Mouse (Mus musculus) lung, postnatal 0 days (tissue): ENCODE results near the gene Impdh2. TPM values are rescaled to one million over a fixed set of nuclear protein-coding genes. Genes with fewer than 3 reads are reported as not detected.

Experiments
- ATAC-seq: fragments of 200-750 bp; cut with Nextera tagmentation; 2 replicates; pipeline ENCODE4 v1.8.0; 2017; ENCODE audit warnings: moderate library complexity
- DNase-seq: peaks from one replicate; pipeline ENCODE4 v3.0.0-alpha.2; 2016; ENCODE audit warnings: low spot score
- H3K27ac ChIP-seq: fragments of 300-500 bp; sonication (generic); 2 replicates; pipeline ENCODE4 v1.5.1; 2014; ENCODE audit warnings: antibody characterized with exemption, mild to moderate bottlenecking, low read length, mixed read lengths
- H3K27me3 ChIP-seq: fragments of 300-500 bp; sonication (generic); replicated peaks from 2 replicates; pipeline ENCODE4 v1.6.1; 2014; ENCODE audit warnings: low read length, mixed read lengths; ENCODE audit not compliant: insufficient read depth
- H3K36me3 ChIP-seq: fragments of 300-500 bp; sonication (generic); 2 replicates; pipeline ENCODE4 v1.6.1; 2014; ENCODE audit warnings: low read length, mixed read lengths; ENCODE audit not compliant: insufficient read depth
- H3K4me1 ChIP-seq: fragments of 300-500 bp; sonication (generic); 2 replicates; pipeline ENCODE4 v1.6.1; 2014; ENCODE audit warnings: antibody characterized with exemption, low read depth, low read length, mixed read lengths; ENCODE audit not compliant: insufficient read depth
- H3K4me2 ChIP-seq: fragments of 300-500 bp; sonication (generic); replicated peaks from 2 replicates; pipeline ENCODE4 v1.6.1; 2014; ENCODE audit warnings: low read depth, mild to moderate bottlenecking, low read length, moderate library complexity, mixed read lengths
- H3K4me3 ChIP-seq: fragments of 300-500 bp; sonication (generic); 2 replicates; pipeline ENCODE4 v1.5.1; 2014; ENCODE audit warnings: low read depth, low read length
- H3K9ac ChIP-seq: fragments of 300-500 bp; sonication (generic); replicated peaks from 2 replicates; pipeline ENCODE4 v1.6.1; 2014; ENCODE audit warnings: low read depth, mild to moderate bottlenecking
- H3K9me3 ChIP-seq: fragments of 300-500 bp; sonication (generic); 2 replicates; pipeline ENCODE4 v1.6.1; 2016; ENCODE audit warnings: low read length, mixed read lengths
- CTCF ChIP-seq: IDR thresholded peaks from 2 replicates; pipeline ENCODE4 v1.5.1; 2016; ENCODE audit warnings: antibody characterized with exemption, mild to moderate bottlenecking
- EP300 ChIP-seq: IDR thresholded peaks from 2 replicates; pipeline ENCODE4 v1.6.1; 2016; ENCODE audit warnings: antibody characterized with exemption, mild to moderate bottlenecking, control low read depth
- WGBS: fragments of 180-500 bp; shearing (Covaris S2); extraction: QIAGEN DNeasy Blood & Tissue Kit; methylation state at CpG from one replicate; pipeline ENCODE4 v1.1.7; 2014; 5-methylcytosine and 5-hydroxymethylcytosine counted together
- polyA plus RNA-seq: library from polyadenylated mRNA; unstranded; fragments of >200 nt; fragmentation: Nextera tagmentation; extraction: Ambion mirVana; gene quantifications from 2 replicates; pipeline ENCODE4 v1.2.1, GENCODE M21; 2015

Gene Impdh2
- polyA plus RNA-seq, 1 experiment from 2014 or later: 56.2 TPM

DNA sequence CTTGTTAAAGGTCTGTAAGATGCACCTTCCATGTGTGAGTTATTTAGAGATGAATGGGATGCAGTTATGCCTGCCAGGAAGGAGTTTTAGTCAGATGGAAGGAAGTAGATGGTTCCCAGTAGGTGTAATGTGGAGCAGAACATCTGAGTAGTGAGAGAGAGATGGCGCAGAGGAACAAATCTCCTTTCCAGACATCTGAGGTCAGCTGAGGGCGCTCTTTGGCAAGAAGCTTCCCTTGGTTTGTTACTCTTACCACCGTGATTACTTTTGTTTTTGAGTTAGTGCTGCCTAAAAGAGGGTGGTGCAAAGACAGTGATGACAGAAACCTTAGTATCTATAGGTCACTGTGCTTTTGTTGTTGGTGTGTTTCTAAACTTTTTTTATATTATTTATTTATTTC, 34.7 kb upstream of the Impdh2 start:
- Histone ChIP-seq H3K4me3 (no peak overlapping the region), H3K36me3 (peaks cover 9% of the 10 kb centered on the region; the same call in 1 of the 2 replicates), H3K27ac (no peak overlapping the region), H3K9me3 (no peaks in the 10 kb centered on the region), H3K4me1 (no peaks in the 10 kb centered on the region), H3K27me3 (no peaks in the 10 kb centered on the region), H3K4me2 (no peak overlapping the region), H3K9ac (no peak overlapping the region)
- WGBS: 72% methylated on average over 3 of the region's 3 CpGs
- DNase-seq (no peak), ATAC-seq (no peak)
- TF ChIP-seq EP300 (no peak), CTCF (no peak; the same call in 1 of the 2 replicates)

DNA sequence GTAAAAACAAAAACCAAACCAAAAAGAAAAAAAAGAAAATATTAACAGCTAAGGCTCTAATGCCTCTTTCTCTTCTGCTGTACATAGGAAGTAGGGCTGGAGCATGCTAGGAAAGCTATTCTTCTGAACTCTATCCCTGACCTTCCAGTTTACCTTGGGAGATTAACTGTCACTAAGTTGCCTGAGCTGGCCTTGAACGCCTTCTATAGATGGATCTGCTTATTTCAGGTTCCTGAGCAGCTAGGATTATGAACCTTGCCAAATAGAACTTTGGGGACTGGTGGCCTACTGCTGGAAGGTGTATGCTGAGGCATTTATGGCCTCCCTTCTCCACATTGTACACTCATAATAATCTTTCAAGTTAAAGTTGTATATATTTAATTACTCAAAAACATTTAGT, 29.1 kb upstream of the Impdh2 start:
- no peak for ATAC-seq

DNA sequence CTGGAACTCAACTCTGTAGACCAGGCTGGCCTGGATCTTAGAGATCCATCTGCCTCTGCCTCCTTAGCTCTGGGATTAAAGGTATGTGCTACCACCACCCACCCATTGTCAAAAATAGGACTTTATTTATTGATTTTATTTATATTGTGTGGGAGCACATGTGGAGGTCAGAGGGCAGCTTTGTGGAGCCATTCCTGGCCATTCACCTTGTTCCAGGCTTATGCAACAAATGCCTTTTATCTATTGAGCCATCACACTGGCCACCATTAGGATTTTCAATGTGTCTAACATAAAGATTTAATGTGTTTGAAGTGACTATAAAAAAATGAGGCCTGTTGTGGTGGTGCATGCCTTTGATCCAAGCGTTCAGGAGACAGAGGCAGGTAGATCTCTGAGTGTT, 28.6 kb upstream of the Impdh2 start:
- no peak for ATAC-seq
- Histone ChIP-seq H3K4me3 (no peak overlapping the region), H3K4me1 (no peaks in the 10 kb centered on the region), H3K27me3 (no peaks in the 10 kb centered on the region), H3K4me2 (no peak overlapping the region), H3K27ac (no peak overlapping the region), H3K9me3 (no peaks in the 10 kb centered on the region), H3K9ac (no peak overlapping the region), H3K36me3 (peaks cover 47% of the 10 kb centered on the region; the same call in 1 of the 2 replicates)
- no peak for TF ChIP-seq CTCF
- TF ChIP-seq EP300: no peak
- DNase-seq: no peak
- 98% methylated on average over 1 of the region's 1 CpGs for WGBS

More for the DNA sequence above, 29.1 kb upstream of the Impdh2 start:
- Histone ChIP-seq H3K4me3 (no peak overlapping the region), H3K27ac (no peak overlapping the region), H3K9ac (no peak overlapping the region), H3K9me3 (no peaks in the 10 kb centered on the region), H3K4me1 (no peaks in the 10 kb centered on the region), H3K4me2 (no peak overlapping the region), H3K36me3 (peaks cover 46% of the 10 kb centered on the region; the same call in 1 of the 2 replicates), H3K27me3 (no peaks in the 10 kb centered on the region)
- DNase-seq: no peak
- WGBS: 96% methylated on average over 1 of the region's 1 CpGs
- TF ChIP-seq EP300 (no peak), CTCF (no peak)

DNA sequence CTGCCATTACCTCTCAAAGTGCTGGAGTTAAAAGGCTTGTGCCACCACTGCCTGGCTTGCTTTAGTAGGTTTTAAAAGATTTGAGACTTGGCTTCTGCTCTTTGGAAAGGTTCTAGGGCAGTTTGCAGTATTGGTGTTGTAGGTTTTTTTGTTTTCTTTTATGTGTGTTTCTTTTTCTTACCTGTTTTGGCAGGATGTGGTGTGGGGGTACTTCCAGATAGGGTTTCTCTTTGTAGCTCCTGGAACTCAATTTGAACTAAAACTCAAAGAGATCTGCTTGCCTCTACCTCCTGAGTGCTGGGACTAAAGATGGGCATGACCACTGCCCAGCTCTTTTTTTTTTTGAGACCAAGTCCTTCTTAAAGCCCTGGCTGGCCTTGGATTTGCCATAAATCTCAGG, 19.2 kb upstream of the Impdh2 start:
- H3K27ac ChIP-seq: no peak overlapping the region
- TF ChIP-seq CTCF (no peak), EP300 (no peak)
- H3K9me3 ChIP-seq: no peaks in the 10 kb centered on the region
- no peaks in the 10 kb centered on the region for H3K27me3 ChIP-seq
- H3K9ac ChIP-seq: no peak overlapping the region
- no peak overlapping the region for H3K4me3 ChIP-seq
- DNase-seq: no peak
- H3K36me3 ChIP-seq: peaks cover 28% of the 10 kb centered on the region
- no peak overlapping the region for H3K4me2 ChIP-seq
- no peaks in the 10 kb centered on the region for H3K4me1 ChIP-seq
- ATAC-seq: no peak

DNA sequence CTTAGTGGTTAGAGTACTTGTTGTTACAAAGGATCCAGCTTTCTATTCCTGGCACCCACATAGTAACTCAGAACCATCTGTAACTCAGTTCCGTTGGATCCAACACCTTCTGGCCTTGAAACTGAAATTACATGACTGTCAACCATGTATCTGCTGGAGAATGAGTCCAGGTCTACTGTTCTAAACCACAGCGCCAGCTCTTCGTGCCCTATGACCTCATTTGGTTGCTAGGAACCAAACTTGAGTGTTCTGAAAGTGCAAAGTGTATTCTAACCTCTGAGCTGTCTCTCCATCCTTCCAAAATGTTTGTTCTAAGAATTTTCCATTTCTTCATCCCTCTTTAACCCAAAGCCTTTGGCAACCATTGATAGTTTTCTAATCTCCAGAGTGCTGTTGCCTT, 14.1 kb upstream of the Impdh2 start:
- DNase-seq: no peak
- Histone ChIP-seq H3K4me3 (no peak overlapping the region), H3K9ac (no peak overlapping the region), H3K4me1 (no peaks in the 10 kb centered on the region), H3K27me3 (no peaks in the 10 kb centered on the region), H3K4me2 (no peak overlapping the region), H3K9me3 (no peaks in the 10 kb centered on the region), H3K27ac (no peak overlapping the region), H3K36me3 (peaks cover 27% of the 10 kb centered on the region)
- 91% methylated on average over 3 of the region's 3 CpGs for WGBS
- TF ChIP-seq EP300: no peak
- TF ChIP-seq CTCF: no peak
- no peak for ATAC-seq

DNA sequence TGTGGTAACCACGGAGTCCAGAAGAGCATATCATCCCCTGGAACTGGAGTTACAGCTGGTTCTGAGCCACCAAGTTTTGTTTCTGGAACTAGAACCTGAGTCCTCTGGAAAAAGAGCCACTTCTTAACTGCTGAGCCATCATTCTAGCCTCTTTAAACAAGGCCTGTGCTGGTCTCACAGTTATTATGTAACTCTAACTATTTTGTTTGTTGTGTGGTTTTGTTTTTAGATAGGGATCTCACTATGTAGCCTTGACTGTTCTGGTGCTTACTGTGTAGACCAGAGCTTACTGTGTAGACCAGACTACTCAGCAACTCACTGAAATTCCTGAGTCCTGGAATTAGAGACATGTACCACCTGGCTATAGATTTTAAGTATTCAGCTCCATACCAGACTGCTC, 13.2 kb upstream of the Impdh2 start:
- Histone ChIP-seq H3K27me3 (no peaks in the 10 kb centered on the region), H3K27ac (no peak overlapping the region), H3K9me3 (no peaks in the 10 kb centered on the region), H3K9ac (no peak overlapping the region), H3K36me3 (peaks cover 26% of the 10 kb centered on the region), H3K4me1 (no peaks in the 10 kb centered on the region), H3K4me2 (no peak overlapping the region), H3K4me3 (no peak overlapping the region)
- 96% methylated on average over 1 of the region's 1 CpGs for WGBS
- ATAC-seq (no peak), DNase-seq (no peak)
- TF ChIP-seq CTCF (no peak), EP300 (no peak)

DNA sequence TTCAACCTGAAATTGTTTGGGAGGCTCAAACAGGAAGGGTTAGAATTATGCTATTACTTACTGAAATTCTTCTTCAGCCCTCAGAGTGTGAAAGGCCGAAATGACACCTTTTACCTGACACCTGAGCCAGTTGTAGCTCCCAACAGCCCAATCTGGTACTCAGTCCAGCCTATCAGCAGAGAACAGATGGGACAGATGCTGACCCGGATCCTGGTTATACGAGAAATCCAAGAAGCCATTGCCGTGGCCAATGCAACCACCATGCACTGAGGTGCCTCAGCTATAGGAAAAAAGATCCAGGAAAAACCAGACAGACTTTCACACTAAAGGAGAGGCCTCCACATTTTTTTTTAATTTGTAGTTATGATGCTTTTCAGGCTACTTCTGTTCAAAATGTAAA, 917 bp upstream of the Impdh2 start:
- no peak for DNase-seq
- 90% methylated on average over 4 of the region's 4 CpGs for WGBS
- Histone ChIP-seq H3K27me3 (no peaks in the 10 kb centered on the region), H3K9ac (no peak overlapping the region), H3K36me3 (peaks cover 31% of the 10 kb centered on the region), H3K4me1 (no peaks in the 10 kb centered on the region), H3K4me2 (no peak overlapping the region), H3K27ac (no peak overlapping the region), H3K9me3 (no peaks in the 10 kb centered on the region), H3K4me3 (no peak overlapping the region)
- ATAC-seq: no peak
- TF ChIP-seq EP300 (no peak), CTCF (no peak)
